Mouse (Mus musculus) bone marrow, adult 2 months (tissue): Measurements from ENCODE around the gene Abhd8. TPM values are rescaled to one million over a fixed set of nuclear protein-coding genes. Genes with fewer than 3 reads are reported as not detected.

ENCODE experiments used
- H3K27ac ChIP-seq: fragments of 200-500 bp; 2 replicates; pipeline ENCODE4 v1.5.1; 2012; ENCODE audit warnings: low read depth, mild to moderate bottlenecking, control low read depth, inconsistent platforms, low read length; ENCODE audit not compliant: control insufficient read depth, poor library complexity, insufficient read depth
- H3K4me1 ChIP-seq: fragments of 200-500 bp; 2 replicates; pipeline ENCODE4 v1.6.1; 2011; ENCODE audit warnings: low read length; ENCODE audit not compliant: control insufficient read depth, insufficient read depth
- H3K4me3 ChIP-seq: fragments of 200-500 bp; replicated peaks from 2 replicates; pipeline ENCODE3; 2011; ENCODE audit warnings: mild to moderate bottlenecking, low read depth, low read length, control low read depth; ENCODE audit not compliant: control insufficient read depth
- CTCF ChIP-seq: fragments of 200-500 bp; IDR thresholded peaks from 2 replicates; pipeline ENCODE4 v1.5.1; 2011; ENCODE audit warnings: low read length, control low read depth; ENCODE audit not compliant: control insufficient read depth, insufficient read depth
- POLR2A ChIP-seq: fragments of 200-500 bp; IDR thresholded peaks from 2 replicates; pipeline ENCODE4 v1.6.1; 2011; ENCODE audit warnings: low read depth, mild to moderate bottlenecking, control low read depth, low read length, borderline replicate concordance; ENCODE audit not compliant: control insufficient read depth
- WGBS: fragments of 180-500 bp; shearing (Covaris S2); methylation state at CpG from one replicate; pipeline ENCODE4 v1.1.7; 2018; 5-methylcytosine and 5-hydroxymethylcytosine counted together
- polyA plus RNA-seq: library from polyadenylated mRNA; stranded (reverse); fragments of >200 nt; gene quantifications from 2 replicates; pipeline ENCODE4 v1.2.4, GENCODE M21; 2011; ENCODE audit warnings: low replicate concordance; ENCODE audit not compliant: missing spikeins, insufficient read depth, insufficient read length

The Abhd8 gene
- polyA plus RNA-seq, 1 experiment, result 9.1 TPM

GRCm38 (mm10) chr8:71422121-71422520 lies 41.3 kb downstream of the Abhd8 start:
- Histone ChIP-seq H3K27ac (no peak overlapping the region), H3K4me3 (no peak overlapping the region), H3K4me1 (no peaks in the 10 kb centered on the region)
- TF ChIP-seq CTCF, result no peak
- no peak for TF ChIP-seq POLR2A

GRCm38 (mm10) chr8:71411535-71412273 lies 51.8 kb downstream of the Abhd8 start:
- TF ChIP-seq POLR2A (no peak), CTCF (no peak)
- 38% methylated on average over 11 of the region's 11 CpGs for WGBS
- Histone ChIP-seq H3K4me1 (no peaks in the 10 kb centered on the region; the same call in 1 of the 2 replicates), H3K4me3 (no peak overlapping the region), H3K27ac (no peak overlapping the region)

GRCm38 (mm10) chr8:71408231-71408630 lies 55.2 kb downstream of the Abhd8 start:
- TF ChIP-seq CTCF, result no peak
- TF ChIP-seq POLR2A, result no peak
- H3K4me1 ChIP-seq, result peaks cover 4% of the 10 kb centered on the region
- 90% methylated on average over 4 of the region's 4 CpGs for WGBS
- no peak overlapping the region for H3K27ac ChIP-seq
- no peak overlapping the region for H3K4me3 ChIP-seq

- peaks cover 4% of the 10 kb centered on the region for H3K4me1 ChIP-seq
- H3K27ac ChIP-seq, result no peak overlapping the region
- H3K4me3 ChIP-seq, result no peak overlapping the region
- TF ChIP-seq POLR2A (no peak), CTCF (no peak)
- WGBS, result 80% methylated on average over 14 of the region's 14 CpGs
Measured at GRCm38 (mm10) chr8:71407441-71407840, 56.0 kb downstream of the Abhd8 start.

Other genes starting within 250 kb of the Abhd8 start
- 30.4 and 64.6 TPM in 2 replicates for gene Myo9b, start 190.9 kb downstream of the Abhd8 start, polyA plus RNA-seq
- 41.4 and 48.2 TPM in 2 replicates for gene Haus8, start 190.7 kb downstream of the Abhd8 start, polyA plus RNA-seq
- 75.6 and 139 TPM in 2 replicates for gene Use1, start 96.8 kb downstream of the Abhd8 start, polyA plus RNA-seq
- gene Ocel1, start 92.4 kb downstream of the Abhd8 start, polyA plus RNA-seq, result 7.9 and 10.1 TPM in 2 replicates
- 9.5 and 17.5 TPM in 2 replicates for gene Nr2f6, start 81.7 kb downstream of the Abhd8 start, polyA plus RNA-seq
- 7.2 and 15.9 TPM in 2 replicates for gene Ushbp1, start 67.9 kb downstream of the Abhd8 start, polyA plus RNA-seq
- gene Babam1, start 66.8 kb downstream of the Abhd8 start, polyA plus RNA-seq, result 45.8 and 70.5 TPM in 2 replicates
- gene Ankle1, start 57.6 kb downstream of the Abhd8 start, polyA plus RNA-seq, result 54.2 and 97.5 TPM in 2 replicates
- 24.3 and 42.9 TPM in 2 replicates for gene Mrpl34, start 1.3 kb upstream of the Abhd8 start, polyA plus RNA-seq
- 17.1 and 18.8 TPM in 2 replicates for gene Dda1, start 5.5 kb upstream of the Abhd8 start, polyA plus RNA-seq
- gene Ano8, start 22.3 kb upstream of the Abhd8 start, polyA plus RNA-seq, result 2.9 and 6.3 TPM in 2 replicates
- 6.3 and 7.9 TPM in 2 replicates for gene Gtpbp3, start 24.4 kb upstream of the Abhd8 start, polyA plus RNA-seq
- 13.7 and 20.5 TPM in 2 replicates for gene Plvap, start 48.1 kb upstream of the Abhd8 start, polyA plus RNA-seq
- gene Ccdc194, start 62.1 kb upstream of the Abhd8 start, polyA plus RNA-seq, result not detected in 2 replicates
- 58.9 and 103 TPM in 2 replicates for gene Bst2, start 73.8 kb upstream of the Abhd8 start, polyA plus RNA-seq
- 23.8 and 47.7 TPM in 2 replicates for gene Mvb12a, start 79.3 kb upstream of the Abhd8 start, polyA plus RNA-seq
- 0.81 and 2.5 TPM in 2 replicates for gene Tmem221, start 95.2 kb upstream of the Abhd8 start, polyA plus RNA-seq
- not detected in 2 replicates for gene Nxnl1, start 102.9 kb upstream of the Abhd8 start, polyA plus RNA-seq
- gene Slc27a1, start 105.2 kb upstream of the Abhd8 start, polyA plus RNA-seq, result 11.2 and 12.6 TPM in 2 replicates
- gene Pgls, start 128.5 kb upstream of the Abhd8 start, polyA plus RNA-seq, result 111 and 147 TPM in 2 replicates
- gene Fam129c, start 134.0 kb upstream of the Abhd8 start, polyA plus RNA-seq, result 67.8 and 106 TPM in 2 replicates
- 31.8 and 53.0 TPM in 2 replicates for gene Colgalt1, start 147.3 kb upstream of the Abhd8 start, polyA plus RNA-seq
- gene Unc13a, start 208.1 kb upstream of the Abhd8 start, polyA plus RNA-seq, result 0.18 TPM in 1 of 2 replicates, not detected in the other
- 7.5 and 15.6 TPM in 2 replicates for gene Jak3, start 212.6 kb upstream of the Abhd8 start, polyA plus RNA-seq
- 10.2 and 16.7 TPM in 2 replicates for gene Insl3, start 225.6 kb upstream of the Abhd8 start, polyA plus RNA-seq
- 1.3 and 2.3 TPM in 2 replicates for gene B3gnt3, start 238.1 kb upstream of the Abhd8 start, polyA plus RNA-seq